Mouse (Mus musculus) midbrain, embryonic 14.5 days (tissue): ENCODE data around the gene Serinc2. TPM values are rescaled to one million over a fixed set of nuclear protein-coding genes. Genes with fewer than 3 reads are reported as not detected.
"Not testable (repeated sequence)": the region's sequence is repeated elsewhere in the genome, so short reads cannot be mapped to it uniquely, and the experiment has no call there.

Source experiments
- ATAC-seq: fragments of 200-750 bp; cut with Nextera tagmentation; 2 replicates; pipeline ENCODE4 v1.8.0; 2017; ENCODE audit warnings: moderate number of reproducible peaks, moderate library complexity; ENCODE audit not compliant: low FRiP score, low TSS enrichment
- DNase-seq: peaks from one replicate; pipeline ENCODE4 v3.0.0-alpha.2; 2015
- H3K27ac ChIP-seq: fragments of 300-500 bp; sonication (generic); replicated peaks from 2 replicates; pipeline ENCODE4 v1.5.1; 2014; ENCODE audit warnings: mild to moderate bottlenecking, low read depth, low read length, moderate library complexity
- H3K27me3 ChIP-seq: fragments of 300-500 bp; sonication (generic); 2 replicates; pipeline ENCODE4 v1.6.1; 2014; ENCODE audit warnings: low read length, control low read depth, mixed read lengths; ENCODE audit not compliant: control insufficient read depth, insufficient read depth
- H3K36me3 ChIP-seq: fragments of 300-500 bp; sonication (generic); 2 replicates; pipeline ENCODE4 v1.6.1; 2014; ENCODE audit warnings: low read length, control low read depth; ENCODE audit not compliant: control insufficient read depth, insufficient read depth
- H3K4me1 ChIP-seq: fragments of 300-500 bp; sonication (generic); 2 replicates; pipeline ENCODE4 v1.6.1; 2014; ENCODE audit warnings: mild to moderate bottlenecking, antibody characterized with exemption, low read length, control low read depth; ENCODE audit not compliant: control insufficient read depth, insufficient read depth
- H3K4me2 ChIP-seq: fragments of 300-500 bp; sonication (generic); 2 replicates; pipeline ENCODE4 v1.6.1; 2014; ENCODE audit warnings: mild to moderate bottlenecking, low read length, moderate library complexity
- H3K4me3 ChIP-seq: fragments of 300-500 bp; sonication (generic); replicated peaks from 2 replicates; pipeline ENCODE4 v1.5.1; 2014; ENCODE audit warnings: low read depth, low read length
- H3K9ac ChIP-seq: fragments of 300-500 bp; sonication (generic); replicated peaks from 2 replicates; pipeline ENCODE4 v1.6.1; 2014; ENCODE audit warnings: mild to moderate bottlenecking, low read length, moderate library complexity
- H3K9me3 ChIP-seq: fragments of 300-500 bp; sonication (generic); 2 replicates; pipeline ENCODE4 v1.6.1; 2016; ENCODE audit warnings: low read length, control low read depth, mixed read lengths; ENCODE audit not compliant: control insufficient read depth
- WGBS: fragments of 180-500 bp; shearing (Covaris S2); extraction: QIAGEN DNeasy Blood & Tissue Kit; methylation state at CpG from one replicate; pipeline ENCODE4 v1.1.7; 2014; 5-methylcytosine and 5-hydroxymethylcytosine counted together
- polyA plus RNA-seq: library from polyadenylated mRNA; unstranded; fragments of >200 nt; fragmentation: Nextera tagmentation; extraction: Ambion mirVana; gene quantifications from 2 replicates; pipeline ENCODE4 v1.2.1, GENCODE M21; 2014

Gene Serinc2
- polyA plus RNA-seq, 1 experiment from 2014 or later: 52.1 TPM

GRCm38 (mm10) chr4:130264131-130264530 is 14.9 kb downstream of the Serinc2 start:
- H3K9ac ChIP-seq: peak overlapping the region; percentile 16; the same call in 1 of the 2 replicates
- H3K9me3 ChIP-seq: no peaks in the 10 kb centered on the region
- no peak overlapping the region for H3K27ac ChIP-seq
- no peak overlapping the region for H3K4me2 ChIP-seq
- H3K4me3 ChIP-seq: no peak overlapping the region
- DNase-seq (no peak), ATAC-seq (0 out of 2 replicates have a peak, but pooled peaks have one; percentile 24)
- WGBS: 11% methylated on average over 11 of the region's 11 CpGs
- peaks cover 8% of the 10 kb centered on the region; the same call in 1 of the 2 replicates for H3K4me1 ChIP-seq
- H3K27me3 ChIP-seq: no peaks in the 10 kb centered on the region
- H3K36me3 ChIP-seq: peaks cover 35% of the 10 kb centered on the region

DNA sequence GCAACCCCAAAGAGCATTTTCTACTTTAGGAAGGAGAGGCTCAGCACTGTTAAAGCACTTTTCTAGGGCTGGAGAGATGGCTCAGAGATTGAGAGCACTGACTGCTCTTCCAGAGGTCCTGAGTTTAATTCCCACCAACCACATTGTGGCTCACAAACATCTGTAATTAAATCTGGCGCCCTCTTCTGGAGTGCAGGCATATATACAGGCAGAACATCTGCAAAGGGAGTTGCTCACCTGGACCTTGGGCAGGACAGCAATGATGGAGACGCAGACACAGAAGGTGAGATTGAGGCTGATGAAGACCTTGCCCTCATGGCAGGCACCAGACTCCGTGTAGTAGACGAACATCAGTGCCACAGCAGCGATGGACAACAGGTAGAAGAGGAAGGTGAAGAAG is 18.6 kb downstream of the Serinc2 start:
- Histone ChIP-seq H3K27me3 (no peaks in the 10 kb centered on the region), H3K4me2 (no peak overlapping the region), H3K4me1 (peaks cover 3% of the 10 kb centered on the region; the same call in 1 of the 2 replicates), H3K9ac (no peak overlapping the region), H3K9me3 (no peaks in the 10 kb centered on the region), H3K4me3 (no peak overlapping the region), H3K27ac (no peak overlapping the region), H3K36me3 (peaks cover 66% of the 10 kb centered on the region)
- WGBS: 38% methylated on average over 5 of the region's 5 CpGs
- ATAC-seq (no peak), DNase-seq (peak; percentile 34)

DNA sequence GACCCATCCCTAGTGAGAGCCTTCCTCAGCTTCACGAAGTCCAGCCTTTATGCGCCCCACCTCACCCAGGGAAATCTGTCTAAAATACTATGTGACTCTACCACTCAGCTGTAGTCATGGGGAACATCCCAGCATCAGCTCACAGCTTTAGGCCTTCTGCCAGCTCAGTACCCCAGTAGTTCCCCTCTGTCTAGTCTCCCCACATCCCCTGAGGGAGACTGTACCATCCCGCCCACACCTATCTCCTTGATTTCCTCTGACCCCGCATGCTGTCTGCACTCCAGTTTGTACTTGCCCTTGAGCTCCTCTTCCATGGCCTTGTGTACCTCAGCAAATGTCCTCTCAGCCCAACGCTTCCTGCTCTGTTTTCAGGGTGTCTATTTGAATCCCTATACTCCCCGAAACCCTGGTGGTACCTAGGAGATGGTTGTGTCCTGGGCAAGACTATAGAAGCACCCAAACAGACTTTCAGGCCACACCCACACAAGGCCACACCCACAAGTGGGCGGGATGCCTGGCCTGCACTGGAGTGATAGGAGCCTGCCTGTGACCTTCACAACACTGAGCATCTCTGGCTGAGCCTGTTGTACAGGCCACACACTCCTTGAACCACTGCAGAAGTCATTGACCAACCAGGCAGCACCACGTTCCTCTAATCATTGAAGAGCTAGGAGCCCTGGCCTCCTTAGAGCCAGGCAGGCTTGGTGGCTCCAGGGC is 26.4 kb downstream of the Serinc2 start:
- H3K9me3 ChIP-seq: no peaks in the 10 kb centered on the region
- H3K27ac ChIP-seq: no peak overlapping the region
- H3K4me1 ChIP-seq: no peaks in the 10 kb centered on the region
- no peak overlapping the region for H3K4me2 ChIP-seq
- H3K36me3 ChIP-seq: peaks cover 52% of the 10 kb centered on the region
- DNase-seq (no peak), ATAC-seq (no peak)
- H3K27me3 ChIP-seq: no peaks in the 10 kb centered on the region
- no peak overlapping the region for H3K9ac ChIP-seq
- no peak overlapping the region for H3K4me3 ChIP-seq
- WGBS: 67% methylated on average over 8 of the region's 8 CpGs

DNA sequence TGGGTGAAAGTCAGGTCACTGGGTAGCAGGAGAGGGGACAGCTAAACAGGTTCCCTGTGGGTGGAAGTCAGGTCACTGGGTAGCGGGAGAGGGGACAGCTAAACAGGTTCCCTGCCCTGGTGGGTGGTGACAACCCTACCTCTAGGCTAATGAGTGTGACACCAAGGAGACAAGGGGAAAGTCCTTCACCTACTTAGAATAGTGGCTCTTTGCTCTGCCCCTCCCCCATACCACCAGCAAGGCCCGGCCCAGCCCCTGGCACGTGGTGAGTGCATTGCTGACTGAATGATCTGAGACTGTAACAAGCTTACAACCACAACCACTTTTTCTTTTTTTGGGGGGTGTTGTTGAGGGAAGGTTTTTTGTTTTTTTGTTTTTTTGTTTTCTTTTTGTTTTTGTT is 27.2 kb downstream of the Serinc2 start:
- Histone ChIP-seq H3K9me3 (no peaks in the 10 kb centered on the region), H3K4me2 (no peak overlapping the region), H3K36me3 (peaks cover 46% of the 10 kb centered on the region), H3K27me3 (no peaks in the 10 kb centered on the region), H3K27ac (no peak overlapping the region), H3K4me3 (no peak overlapping the region), H3K9ac (no peak overlapping the region), H3K4me1 (no peaks in the 10 kb centered on the region)
- ATAC-seq (no peak), DNase-seq (no peak)
- 47% methylated on average over 3 of the region's 3 CpGs for WGBS

GRCm38 (mm10) chr4:130251172-130251705 is 27.8 kb downstream of the Serinc2 start:
- Histone ChIP-seq H3K27ac (no peak overlapping the region), H3K27me3 (no peaks in the 10 kb centered on the region), H3K36me3 (peaks cover 41% of the 10 kb centered on the region), H3K9me3 (no peaks in the 10 kb centered on the region), H3K9ac (no peak overlapping the region), H3K4me1 (no peaks in the 10 kb centered on the region), H3K4me2 (no peak overlapping the region), H3K4me3 (no peak overlapping the region)
- 51% methylated on average over 7 of the region's 7 CpGs for WGBS
- ATAC-seq (no peak), DNase-seq (no peak)

GRCm38 (mm10) chr4:130248636-130249035 is 30.4 kb downstream of the Serinc2 start:
- no peak overlapping the region for H3K27ac ChIP-seq
- no peak overlapping the region for H3K4me3 ChIP-seq
- H3K27me3 ChIP-seq: no peaks in the 10 kb centered on the region
- no peak overlapping the region for H3K4me2 ChIP-seq
- ATAC-seq (no peak), DNase-seq (no peak)
- 64% methylated on average over 3 of the region's 3 CpGs for WGBS
- peaks cover 18% of the 10 kb centered on the region for H3K36me3 ChIP-seq
- H3K9ac ChIP-seq: no peak overlapping the region
- no peaks in the 10 kb centered on the region for H3K4me1 ChIP-seq
- no peaks in the 10 kb centered on the region for H3K9me3 ChIP-seq

GRCm38 (mm10) chr4:130246132-130246531 is 32.9 kb downstream of the Serinc2 start:
- H3K4me2 ChIP-seq: no peak overlapping the region
- H3K4me1 ChIP-seq: no peaks in the 10 kb centered on the region
- no peaks in the 10 kb centered on the region for H3K27me3 ChIP-seq
- H3K9ac ChIP-seq: no peak overlapping the region
- ATAC-seq (no peak), DNase-seq (peak; percentile 91)
- no peaks in the 10 kb centered on the region for H3K9me3 ChIP-seq
- no peak overlapping the region for H3K4me3 ChIP-seq
- no peak overlapping the region for H3K27ac ChIP-seq
- WGBS: 0% methylated on average over 6 of the region's 6 CpGs
- peaks cover 9% of the 10 kb centered on the region; the same call in 1 of the 2 replicates for H3K36me3 ChIP-seq

DNA sequence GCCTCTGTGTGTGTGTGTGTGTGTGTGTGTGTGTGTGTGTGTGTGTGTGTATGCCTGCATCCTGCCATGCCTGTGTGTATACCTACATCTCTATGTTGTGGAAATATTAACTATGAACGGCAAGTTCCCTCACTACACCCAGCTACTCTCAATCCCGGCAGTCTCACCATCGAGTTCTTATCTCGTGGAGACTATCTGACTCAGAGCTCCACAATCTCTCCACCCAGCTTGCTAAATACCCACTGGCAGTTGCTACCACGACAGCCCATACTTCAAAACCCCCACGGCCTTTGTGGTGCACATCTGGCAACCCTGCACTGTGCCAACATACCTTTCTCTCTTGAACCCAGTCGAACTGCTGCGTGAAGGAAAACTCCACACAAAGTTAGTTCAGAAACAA is 34.3 kb downstream of the Serinc2 start:
- H3K4me3 ChIP-seq: no peak overlapping the region
- 80% methylated on average over 8 of the region's 8 CpGs for WGBS

DNA sequence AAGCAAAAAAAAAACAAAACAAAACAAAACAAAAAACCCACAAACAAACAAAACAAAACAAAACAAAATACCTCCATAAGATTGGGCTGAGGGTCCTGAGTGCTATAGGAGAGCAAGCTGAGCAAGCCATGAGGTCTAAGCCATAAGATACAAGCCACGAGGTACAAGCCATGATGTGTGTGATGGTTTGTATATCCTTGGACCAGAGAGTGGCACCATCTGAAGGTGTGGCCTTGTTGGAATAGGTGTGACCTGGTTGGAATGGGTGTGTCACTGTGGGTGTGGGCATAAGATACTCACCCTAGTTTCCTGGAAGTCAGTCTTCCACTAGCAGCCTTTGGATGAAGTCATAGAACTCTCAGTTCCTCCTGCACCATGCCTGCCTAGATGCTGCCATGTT is 35.4 kb downstream of the Serinc2 start:
- WGBS: 77% methylated on average over 1 of the region's 1 CpGs
- DNase-seq, ATAC-seq, H3K27ac ChIP-seq, H3K4me1 ChIP-seq, H3K36me3 ChIP-seq, H3K9ac ChIP-seq, H3K4me3 ChIP-seq, H3K4me2 ChIP-seq, H3K9me3 ChIP-seq, H3K27me3 ChIP-seq: not testable (repeated sequence)

More for the DNA sequence above, 34.3 kb downstream of the Serinc2 start:
- ATAC-seq (no peak), DNase-seq (no peak)
- Histone ChIP-seq H3K9ac (no peak overlapping the region), H3K36me3 (no peaks in the 10 kb centered on the region), H3K27me3 (no peaks in the 10 kb centered on the region), H3K27ac (no peak overlapping the region), H3K9me3 (no peaks in the 10 kb centered on the region), H3K4me2 (no peak overlapping the region), H3K4me1 (no peaks in the 10 kb centered on the region)
